Comparison of ENCODE assay signal across 21 mouse cellular contexts in genomic region chr9:120764663-120765062, GRCm38 (mm10).
A peak's percentile ranks its signal among the peaks of the same experiment; 100 is the strongest.
DNase-seq lines count a peak whose midpoint lies in the region; ATAC-seq and TF ChIP-seq lines count a peak whose summit lies in the region.
"Had no signal": no experiment of that assay in that cellular context is flagged by ENCODE, and none has a peak within 500 bp of the region (broad histone marks: within the 10 kb centered on the region; RNA-seq: fewer than 3 reads in every experiment).

No protein-coding gene starts in this region.

- H3K9me3 ChIP-seq in midbrain, embryonic 11.5 days (ENCODE audit: control insufficient read depth, low read length), result no peaks in the 10 kb centered on the region
- H3K9me3 ChIP-seq in midbrain, embryonic 15.5 days, result no peaks in the 10 kb centered on the region
- H3K9me3 ChIP-seq in lung, embryonic 14.5 days (ENCODE audit: low read depth, low read length), result no peaks in the 10 kb centered on the region
- no peaks in the 10 kb centered on the region; the same call in 1 of the 2 replicates for H3K9me3 ChIP-seq in stomach, embryonic 14.5 days (ENCODE audit: control insufficient read depth, low read depth, low read length)
- H3K9me3 ChIP-seq: forebrain, embryonic 15.5 days; G1E; hindbrain, embryonic 15.5 days; limb, embryonic 13.5 days; neural tube, embryonic 15.5 days had no signal

- no peaks in the 10 kb centered on the region for H3K36me3 ChIP-seq in midbrain, embryonic 11.5 days (ENCODE audit: control insufficient read depth, insufficient read depth, low read length)
- no peaks in the 10 kb centered on the region for H3K36me3 ChIP-seq in midbrain, embryonic 15.5 days (replicated peaks)
- H3K36me3 ChIP-seq in lung, embryonic 14.5 days (ENCODE audit: insufficient read depth), result no peaks in the 10 kb centered on the region
- no peaks in the 10 kb centered on the region for H3K36me3 ChIP-seq in stomach, embryonic 14.5 days (ENCODE audit: control insufficient read depth, insufficient read depth, low read length)
- H3K36me3 ChIP-seq: forebrain, embryonic 15.5 days; G1E; hindbrain, embryonic 15.5 days; limb, embryonic 13.5 days; neural tube, embryonic 15.5 days had no signal

- no peaks in the 10 kb centered on the region for H3K27me3 ChIP-seq in midbrain, embryonic 11.5 days (ENCODE audit: control insufficient read depth, insufficient read depth, low read length)
- no peaks in the 10 kb centered on the region for H3K27me3 ChIP-seq in midbrain, embryonic 15.5 days (replicated peaks)
- H3K27me3 ChIP-seq in lung, embryonic 14.5 days (ENCODE audit: insufficient read depth, low read length), result no peaks in the 10 kb centered on the region
- H3K27me3 ChIP-seq in stomach, embryonic 14.5 days (ENCODE audit: control insufficient read depth, insufficient read depth, low read length), result no peaks in the 10 kb centered on the region
- H3K27me3 ChIP-seq: forebrain, embryonic 15.5 days; hindbrain, embryonic 15.5 days; limb, embryonic 13.5 days; neural tube, embryonic 15.5 days had no signal

- TF ChIP-seq CTCF in lung, embryonic 14.5 days (IDR thresholded peaks at IDR 0.05; ENCODE audit: low read depth), result no peak

- H3K4me2 ChIP-seq in midbrain, embryonic 11.5 days, result no peak overlapping the region
- no peak overlapping the region for H3K4me2 ChIP-seq in midbrain, embryonic 15.5 days
- no peak overlapping the region for H3K4me2 ChIP-seq in lung, embryonic 14.5 days
- no peak overlapping the region for H3K4me2 ChIP-seq in stomach, embryonic 14.5 days (replicated peaks; ENCODE audit: low read depth, low read length)
- H3K4me2 ChIP-seq: forebrain, embryonic 15.5 days; hindbrain, embryonic 15.5 days; limb, embryonic 13.5 days; neural tube, embryonic 15.5 days had no signal

- H3K4me1 ChIP-seq in midbrain, embryonic 11.5 days (ENCODE audit: control insufficient read depth, insufficient read depth, low read length), result peaks cover 4% of the 10 kb centered on the region; the same call in 1 of the 2 replicates
- H3K4me1 ChIP-seq in midbrain, embryonic 15.5 days, result peaks cover 3% of the 10 kb centered on the region; the same call in 1 of the 2 replicates
- H3K4me1 ChIP-seq in lung, embryonic 14.5 days (ENCODE audit: insufficient read depth), result peaks cover 11% of the 10 kb centered on the region; the same call in 1 of the 2 replicates
- peaks cover 26% of the 10 kb centered on the region for H3K4me1 ChIP-seq in stomach, embryonic 14.5 days (ENCODE audit: control insufficient read depth, insufficient read depth, low read length)

- H3K4me3 ChIP-seq in midbrain, embryonic 11.5 days (ENCODE audit: low read depth, low read length), result no peak overlapping the region
- no peak overlapping the region for H3K4me3 ChIP-seq in midbrain, embryonic 15.5 days
- H3K4me3 ChIP-seq in lung, embryonic 14.5 days (ENCODE audit: low read depth, low read length), result no peak overlapping the region
- no peak overlapping the region for H3K4me3 ChIP-seq in stomach, embryonic 14.5 days (ENCODE audit: low read depth, low read length)
- H3K4me3 ChIP-seq: forebrain, embryonic 15.5 days; hindbrain, embryonic 15.5 days; left cerebral cortex, adult 2 months; limb, embryonic 13.5 days; neural tube, embryonic 15.5 days had no signal

- H3K27ac ChIP-seq in midbrain, embryonic 11.5 days (ENCODE audit: low read depth, low read length), result no peak overlapping the region
- no peak overlapping the region for H3K27ac ChIP-seq in midbrain, embryonic 15.5 days
- peak overlapping the region; percentile 45; the same call in 1 of the 2 replicates for H3K27ac ChIP-seq in lung, embryonic 14.5 days (ENCODE audit: low read depth)
- H3K27ac ChIP-seq in stomach, embryonic 14.5 days (ENCODE audit: low read length), result no peak overlapping the region; the same call in 1 of the 2 replicates
- H3K27ac ChIP-seq: forebrain, embryonic 15.5 days; hindbrain, embryonic 15.5 days; left cerebral cortex, adult 2 months; limb, embryonic 13.5 days; neural tube, embryonic 15.5 days had no signal

- no peak for ATAC-seq in midbrain, embryonic 11.5 days (ENCODE audit: low FRiP score)
- ATAC-seq in midbrain, embryonic 15.5 days (replicated peaks), result no peak
- ATAC-seq in lung, embryonic 14.5 days (ENCODE audit: insufficient read depth), result peak; percentile 59; the same call in 1 of the 2 replicates
- ATAC-seq in stomach, embryonic 14.5 days (ENCODE audit: insufficient number of reproducible peaks, insufficient read depth, low FRiP score, low read depth), result peak; percentile 50; the same call in 1 of the 2 replicates
- ATAC-seq: forebrain, embryonic 15.5 days had no signal

- no peak overlapping the region for H3K9ac ChIP-seq in midbrain, embryonic 11.5 days (ENCODE audit: low read length)
- H3K9ac ChIP-seq in midbrain, embryonic 15.5 days, result no peak overlapping the region
- H3K9ac ChIP-seq in lung, embryonic 14.5 days, result no peak overlapping the region
- H3K9ac ChIP-seq in stomach, embryonic 14.5 days (replicated peaks; ENCODE audit: low read depth, low read length), result no peak overlapping the region
- H3K9ac ChIP-seq: forebrain, embryonic 15.5 days; hindbrain, embryonic 15.5 days; limb, embryonic 13.5 days; neural tube, embryonic 15.5 days had no signal

- WGBS in midbrain, embryonic 11.5 days, result 76% methylated on average over 9 of the region's 9 CpGs
- 72% methylated on average over 9 of the region's 9 CpGs for WGBS in midbrain, embryonic 15.5 days
- WGBS in lung, embryonic 14.5 days, result 33% methylated on average over 9 of the region's 9 CpGs
- 31% methylated on average over 9 of the region's 9 CpGs for WGBS in stomach, embryonic 14.5 days

- peak; percentile 78 for DNase-seq in midbrain, embryonic 11.5 days (ENCODE audit: low spot score, missing footprints)
- peak; percentile 33 for DNase-seq in kidney, postnatal 10 days
- peak; percentile 58 for DNase-seq in lung, embryonic 14.5 days
- DNase-seq in MN1 (ENCODE audit: low spot score), result no peak
- DNase-seq in embryo, embryonic 10.5 days (ENCODE audit: low spot score), result no peak
- no peak for DNase-seq in layer of hippocampus, adult 11-12 months (ENCODE audit: low spot score)
- DNase-seq: adrenal gland, adult 8-10 months; cerebellum, adult 2 months; embryo, embryonic 11 days; heart, adult 18-20 months; heart, postnatal 10 days; right cerebral cortex, postnatal 4 days; thymus, postnatal 36 days had no signal

Comparison
In these comparisons a context has a peak if more than half of its experiments do, and no peak if none do; other contexts are left out.
1. ATAC-seq: peak in lung, embryonic 14.5 days (single experiment) and stomach, embryonic 14.5 days (single experiment); none in midbrain, embryonic 11.5 days (single experiment) and midbrain, embryonic 15.5 days (single experiment).
2. DNase-seq: peak in midbrain, embryonic 11.5 days (single experiment), kidney, postnatal 10 days (single experiment) and lung, embryonic 14.5 days (single experiment); none in MN1 (single experiment), embryo, embryonic 10.5 days (single experiment) and layer of hippocampus, adult 11-12 months (single experiment).